Mouse (Mus musculus) forebrain, embryonic 10.5 days (tissue): ENCODE data around the gene Vav1. TPM values are rescaled to one million over a fixed set of nuclear protein-coding genes. Genes with fewer than 3 reads are reported as not detected.
A peak's percentile ranks its signal among the peaks of the same experiment; 100 is the strongest.
"Not testable (repeated sequence)": the region's sequence is repeated elsewhere in the genome, so short reads cannot be mapped to it uniquely, and the experiment has no call there.

ENCODE experiments used
- DNase-seq: peaks from one replicate; pipeline ENCODE4 v3.0.0-alpha.2; 2017; ENCODE audit warnings: low spot score; ENCODE audit errors: extremely low spot score
- H3K27ac ChIP-seq: fragments of 300-500 bp; sonication (generic); 2 replicates; pipeline ENCODE4 v1.5.1; 2016; ENCODE audit warnings: mild to moderate bottlenecking
- H3K27me3 ChIP-seq: fragments of 300-500 bp; sonication (generic); 2 replicates; pipeline ENCODE4 v1.6.1; 2016; ENCODE audit warnings: mild to moderate bottlenecking; ENCODE audit not compliant: poor library complexity, severe bottlenecking
- H3K36me3 ChIP-seq: fragments of 300-500 bp; sonication (generic); replicated peaks from 2 replicates; pipeline ENCODE4 v1.6.1; 2016; ENCODE audit warnings: mild to moderate bottlenecking, moderate library complexity
- H3K4me1 ChIP-seq: fragments of 300-500 bp; sonication (generic); 2 replicates; pipeline ENCODE4 v1.6.1; 2016
- H3K4me3 ChIP-seq: fragments of 300-500 bp; sonication (generic); 2 replicates; pipeline ENCODE4 v1.5.1; 2016; ENCODE audit warnings: mild to moderate bottlenecking, moderate library complexity
- H3K9me3 ChIP-seq: fragments of 300-500 bp; sonication (generic); 2 replicates; pipeline ENCODE4 v1.6.1; 2016; ENCODE audit warnings: mild to moderate bottlenecking, moderate library complexity
- WGBS: fragments of 180-500 bp; shearing (Covaris S2); methylation state at CpG from one replicate; pipeline ENCODE4 v1.1.7; 2016; 5-methylcytosine and 5-hydroxymethylcytosine counted together
- polyA plus RNA-seq: library from polyadenylated mRNA; unstranded; fragments of >200 nt; fragmentation: Nextera tagmentation; extraction: Ambion mirVana; gene quantifications from 2 replicates; pipeline ENCODE4 v1.2.1, GENCODE M21; 2016

Gene Vav1
- polyA plus RNA-seq, 1 experiment from 2014 or later: 1.7 TPM

DNA sequence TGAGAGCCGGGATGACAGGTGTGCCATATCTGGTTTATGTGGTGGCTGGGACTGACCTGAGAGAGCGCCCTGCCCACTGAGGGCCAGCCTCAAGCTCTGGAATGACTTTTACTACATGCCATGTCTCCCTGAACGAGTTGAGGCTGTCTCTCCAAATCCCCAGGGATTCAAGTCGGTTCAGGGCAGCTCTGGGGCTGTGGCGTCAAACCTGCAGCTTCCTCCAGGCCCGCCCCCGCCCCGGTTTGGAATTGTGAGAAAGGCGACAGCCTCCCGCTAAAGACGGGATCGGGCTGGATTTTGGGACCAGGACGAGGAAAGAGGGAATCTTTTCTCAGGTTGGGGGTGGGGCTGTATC, 2.9 kb upstream of the Vav1 start:
- Histone ChIP-seq H3K27ac (0 out of 2 replicates have a peak overlapping the region, but pooled peaks have one; percentile 8), H3K27me3 (peaks cover 66% of the 10 kb centered on the region), H3K4me1 (peaks cover 23% of the 10 kb centered on the region), H3K9me3 (no peaks in the 10 kb centered on the region), H3K4me3 (peak overlapping the region; percentile 54), H3K36me3 (no peaks in the 10 kb centered on the region)
- WGBS: 4% methylated on average over 13 of the region's 13 CpGs
- DNase-seq: no peak

DNA sequence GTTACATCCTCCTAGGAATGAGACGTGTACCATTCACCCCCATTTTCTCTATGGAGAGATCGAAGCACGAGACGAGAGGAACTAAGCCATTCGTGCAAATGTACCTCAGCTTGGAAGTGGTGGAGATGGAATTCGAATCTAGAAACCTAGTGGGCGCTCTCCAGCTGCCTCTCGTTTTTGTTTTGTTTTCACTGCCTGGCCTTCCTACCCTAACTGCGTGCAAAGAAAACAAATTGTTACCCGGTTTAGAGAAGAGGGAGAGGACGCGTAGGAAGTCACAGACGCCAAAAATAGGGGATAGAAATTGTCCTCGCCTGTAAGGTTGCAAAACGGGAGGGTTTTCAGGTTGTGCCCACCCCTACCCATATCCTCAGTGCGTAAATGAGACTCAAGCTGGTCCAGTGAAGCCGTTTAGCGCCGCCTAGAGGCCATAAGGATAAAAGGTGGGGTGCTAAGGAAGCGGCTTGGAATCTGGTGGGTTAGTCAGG, 2.2 kb upstream of the Vav1 start:
- DNase-seq: peak; percentile 76
- Histone ChIP-seq H3K9me3 (no peaks in the 10 kb centered on the region), H3K4me1 (peaks cover 23% of the 10 kb centered on the region), H3K4me3 (peak overlapping the region; percentile 54), H3K36me3 (no peaks in the 10 kb centered on the region), H3K27ac (peak overlapping the region; percentile 66; the same call in 1 of the 2 replicates), H3K27me3 (peaks cover 65% of the 10 kb centered on the region)
- WGBS: under 1% methylated on average over 20 of the region's 20 CpGs

DNA sequence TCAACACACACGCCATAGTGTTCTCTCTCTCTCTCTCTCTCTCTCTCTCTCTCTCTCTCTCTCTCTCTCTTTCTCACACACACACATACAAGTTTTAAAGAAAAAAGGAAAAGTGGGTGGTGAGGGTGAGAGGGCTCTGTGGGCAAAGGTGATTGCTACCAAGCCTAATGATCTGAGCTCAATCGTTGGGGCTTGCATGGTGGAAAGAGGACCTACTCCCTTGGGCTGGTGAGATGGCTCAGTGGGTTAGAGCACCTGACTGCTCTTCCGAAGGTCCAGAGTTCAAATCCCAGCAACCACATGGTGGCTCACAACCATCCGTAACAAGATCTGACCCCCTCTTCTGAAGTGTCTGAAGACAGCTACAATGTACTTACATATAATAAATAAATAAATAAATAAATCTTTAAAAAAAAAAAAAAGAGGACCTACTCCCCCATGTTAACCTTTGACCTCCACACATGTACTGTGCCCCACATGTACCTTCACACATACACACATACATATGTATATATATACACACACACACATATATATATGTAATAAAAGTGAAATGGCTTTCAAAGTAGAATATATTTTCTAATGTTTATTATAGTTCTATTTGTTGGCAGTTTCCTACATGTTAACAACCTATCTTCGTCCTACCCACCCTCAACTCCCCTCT, 1.2 kb upstream of the Vav1 start:
- H3K4me3 ChIP-seq, H3K36me3 ChIP-seq, H3K9me3 ChIP-seq, DNase-seq, H3K27ac ChIP-seq: not testable (repeated sequence)
- Histone ChIP-seq H3K27me3 (peaks cover 57% of the 10 kb centered on the region), H3K4me1 (peaks cover 23% of the 10 kb centered on the region)
- WGBS: 78% methylated on average over 4 of the region's 5 CpGs

- no peaks in the 10 kb centered on the region for H3K9me3 ChIP-seq
- WGBS: 91% methylated on average over 2 of the region's 2 CpGs
- peaks cover 23% of the 10 kb centered on the region for H3K4me1 ChIP-seq
- no peaks in the 10 kb centered on the region for H3K36me3 ChIP-seq
- DNase-seq: no peak
- H3K4me3 ChIP-seq: no peak overlapping the region
- H3K27ac ChIP-seq: no peak overlapping the region
- peaks cover 49% of the 10 kb centered on the region for H3K27me3 ChIP-seq
Observed at GRCm38 (mm10) chr17:57278537-57278936, 363 bp upstream of the Vav1 start.

DNA sequence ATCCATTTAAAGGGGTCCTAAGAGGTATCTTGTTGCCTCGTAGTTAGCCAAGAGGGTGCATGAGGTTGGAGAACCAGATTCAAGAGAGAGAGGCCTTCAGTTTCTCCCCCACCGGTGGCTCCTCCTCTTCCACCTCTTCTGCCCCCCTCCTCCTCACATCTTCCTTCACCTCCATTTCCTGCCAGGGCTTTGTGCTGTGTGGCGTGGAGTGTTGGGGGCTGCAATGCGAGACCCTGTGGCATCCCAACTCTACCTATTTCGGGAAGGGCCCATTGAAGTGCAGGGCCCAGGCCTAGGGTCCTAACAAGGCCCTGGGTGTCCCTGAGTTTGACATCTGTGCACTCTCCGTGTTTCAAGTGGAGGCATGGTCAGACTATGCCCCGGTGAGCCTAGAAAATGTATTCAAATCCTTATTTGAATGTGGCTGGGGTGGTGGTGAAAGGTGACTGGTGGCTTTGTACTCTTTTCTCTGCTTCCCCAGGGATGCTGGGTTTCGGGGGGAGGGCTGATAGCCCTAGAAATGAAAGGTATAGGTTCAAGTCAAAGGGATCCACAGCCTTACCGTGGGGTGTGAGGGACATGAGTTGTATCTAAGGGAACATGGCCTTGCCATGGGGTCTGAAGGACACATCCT, 808 bp downstream of the Vav1 start:
- no peak overlapping the region for H3K27ac ChIP-seq
- WGBS: 57% methylated on average over 9 of the region's 9 CpGs
- peaks cover 37% of the 10 kb centered on the region for H3K27me3 ChIP-seq
- no peaks in the 10 kb centered on the region for H3K36me3 ChIP-seq
- no peaks in the 10 kb centered on the region for H3K9me3 ChIP-seq
- no peak overlapping the region for H3K4me3 ChIP-seq
- DNase-seq: no peak
- H3K4me1 ChIP-seq: peaks cover 22% of the 10 kb centered on the region

DNA sequence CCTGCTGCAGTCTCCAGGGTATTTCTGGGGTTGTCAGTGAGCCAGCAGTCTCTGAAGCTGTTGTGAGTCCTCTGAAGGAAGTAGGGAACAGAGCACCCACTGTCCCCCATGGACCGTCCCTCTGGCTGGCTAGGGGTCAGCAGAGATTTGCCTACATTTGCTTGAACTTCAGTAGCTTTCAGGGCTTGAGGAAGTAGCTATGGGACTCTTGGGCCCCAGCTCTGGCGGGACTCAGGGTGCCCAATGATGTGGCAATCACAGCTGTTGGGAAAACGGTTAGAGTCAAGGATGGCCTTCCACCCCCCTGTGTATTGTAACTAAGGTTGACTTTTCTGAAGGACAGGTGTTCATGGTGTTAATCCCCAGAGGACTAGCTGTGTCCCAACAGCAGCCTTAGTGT, 1.5 kb downstream of the Vav1 start:
- H3K9me3 ChIP-seq: no peaks in the 10 kb centered on the region
- H3K4me3 ChIP-seq: no peak overlapping the region
- 87% methylated on average over 3 of the region's 3 CpGs for WGBS
- H3K27ac ChIP-seq: no peak overlapping the region
- DNase-seq: no peak
- peaks cover 15% of the 10 kb centered on the region for H3K4me1 ChIP-seq
- no peaks in the 10 kb centered on the region for H3K36me3 ChIP-seq
- peaks cover 30% of the 10 kb centered on the region for H3K27me3 ChIP-seq

GRCm38 (mm10) chr17:57283906-57284305, 5.0 kb downstream of the Vav1 start:
- Histone ChIP-seq H3K36me3 (no peaks in the 10 kb centered on the region), H3K27ac (no peak overlapping the region), H3K9me3 (no peaks in the 10 kb centered on the region), H3K4me3 (no peak overlapping the region), H3K4me1 (no peaks in the 10 kb centered on the region), H3K27me3 (peaks cover 10% of the 10 kb centered on the region)
- no peak for DNase-seq
- 84% methylated on average over 5 of the region's 5 CpGs for WGBS

DNA sequence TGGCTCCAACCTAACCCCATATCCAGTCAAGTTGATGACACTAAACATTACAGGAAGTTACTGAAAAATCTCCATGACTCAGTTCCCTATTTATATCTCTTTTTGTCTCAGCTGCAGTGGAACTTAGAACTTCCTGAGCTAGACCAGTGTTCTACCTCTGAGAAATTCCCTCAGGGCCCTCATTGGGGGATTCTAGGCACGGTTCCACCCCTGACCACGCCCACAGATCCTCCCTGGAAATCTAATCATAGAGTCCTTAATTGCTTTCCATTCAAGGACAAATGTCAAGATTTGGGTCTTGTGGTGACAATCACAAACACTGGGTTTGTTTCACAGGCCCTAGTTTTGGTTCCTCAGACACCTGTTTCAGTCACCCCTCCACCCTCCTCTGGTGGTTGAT, 6.2 kb downstream of the Vav1 start:
- Histone ChIP-seq H3K9me3 (no peaks in the 10 kb centered on the region; the same call in 1 of the 2 replicates), H3K36me3 (no peaks in the 10 kb centered on the region), H3K4me1 (no peaks in the 10 kb centered on the region), H3K4me3 (no peak overlapping the region), H3K27me3 (no peaks in the 10 kb centered on the region), H3K27ac (no peak overlapping the region)
- DNase-seq: no peak
- 83% methylated on average over 2 of the region's 2 CpGs for WGBS

- Histone ChIP-seq H3K27me3 (no peaks in the 10 kb centered on the region), H3K4me1 (no peaks in the 10 kb centered on the region), H3K36me3 (no peaks in the 10 kb centered on the region), H3K27ac (no peak overlapping the region), H3K4me3 (no peak overlapping the region), H3K9me3 (no peaks in the 10 kb centered on the region; the same call in 1 of the 2 replicates)
- no peak for DNase-seq
- 83% methylated on average over 8 of the region's 8 CpGs for WGBS
Observed at GRCm38 (mm10) chr17:57286718-57287355, 7.9 kb downstream of the Vav1 start.

- no peak for DNase-seq
Observed at GRCm38 (mm10) chr17:57289252-57289651, 10.4 kb downstream of the Vav1 start.

DNA sequence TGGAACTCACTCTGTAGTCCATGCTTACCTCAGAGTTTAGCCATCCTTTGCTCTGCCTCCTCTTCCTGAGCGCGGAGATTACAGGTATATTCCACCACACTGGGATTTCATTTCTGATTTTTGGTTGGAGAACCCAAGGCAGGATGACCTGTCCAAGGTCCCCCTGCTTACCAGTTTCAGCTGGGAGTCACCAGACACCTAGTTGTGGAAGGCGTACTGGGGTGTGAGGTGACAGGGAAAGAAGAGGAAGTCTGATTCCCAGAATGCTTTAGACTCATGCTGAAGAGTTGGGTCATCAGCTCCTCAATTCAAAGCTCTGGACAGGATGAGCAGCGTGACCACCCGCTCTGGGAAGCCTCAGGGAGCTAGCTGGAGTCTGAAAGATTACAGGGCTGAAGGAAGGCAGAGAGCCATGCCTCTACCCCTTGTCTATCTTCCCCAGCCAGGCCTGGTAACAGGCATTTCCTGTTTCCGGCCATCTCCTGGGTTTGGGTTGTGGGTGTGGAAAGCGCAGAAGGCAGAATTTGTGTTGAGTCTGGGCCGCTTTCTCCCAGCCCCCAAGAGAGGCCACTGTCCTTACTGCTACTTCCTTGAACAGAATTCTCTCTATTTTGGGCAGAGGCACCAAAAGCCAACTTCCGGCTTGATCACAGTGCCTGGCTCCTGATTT, 11.2 kb downstream of the Vav1 start:
- no peak overlapping the region for H3K27ac ChIP-seq

More at GRCm38 (mm10) chr17:57289252-57289651, 10.4 kb downstream of the Vav1 start:
- H3K9me3 ChIP-seq: no peaks in the 10 kb centered on the region; the same call in 1 of the 2 replicates
- no peak overlapping the region for H3K4me3 ChIP-seq
- no peaks in the 10 kb centered on the region for H3K27me3 ChIP-seq
- no peaks in the 10 kb centered on the region for H3K36me3 ChIP-seq
- no peak overlapping the region for H3K27ac ChIP-seq
- WGBS: 94% methylated on average over 5 of the region's 5 CpGs
- no peaks in the 10 kb centered on the region for H3K4me1 ChIP-seq

GRCm38 (mm10) chr17:57290671-57291055, 11.8 kb downstream of the Vav1 start:
- DNase-seq: no peak
- Histone ChIP-seq H3K27me3 (no peaks in the 10 kb centered on the region), H3K27ac (no peak overlapping the region), H3K4me3 (no peak overlapping the region), H3K9me3 (no peaks in the 10 kb centered on the region; the same call in 1 of the 2 replicates), H3K4me1 (no peaks in the 10 kb centered on the region), H3K36me3 (no peaks in the 10 kb centered on the region)
- 84% methylated on average over 7 of the region's 7 CpGs for WGBS

More for the DNA sequence above, 11.2 kb downstream of the Vav1 start:
- WGBS: 88% methylated on average over 9 of the region's 9 CpGs
- Histone ChIP-seq H3K27me3 (no peaks in the 10 kb centered on the region), H3K4me3 (no peak overlapping the region), H3K9me3 (no peaks in the 10 kb centered on the region; the same call in 1 of the 2 replicates), H3K36me3 (no peaks in the 10 kb centered on the region), H3K4me1 (no peaks in the 10 kb centered on the region)
- DNase-seq: no peak
